Mouse (Mus musculus) midbrain, embryonic 13.5 days (tissue): ENCODE data around the gene Wee1. TPM values are rescaled to one million over a fixed set of nuclear protein-coding genes. Genes with fewer than 3 reads are reported as not detected.

Source experiments
- ATAC-seq: fragments of 200-750 bp; cut with Nextera tagmentation; 2 replicates; pipeline ENCODE4 v1.8.0; 2017; ENCODE audit warnings: mild to moderate bottlenecking, moderate TSS enrichment, moderate library complexity
- H3K27ac ChIP-seq: fragments of 300-500 bp; sonication (generic); 2 replicates; pipeline ENCODE4 v1.5.1; 2015; ENCODE audit warnings: inconsistent platforms, mild to moderate bottlenecking, moderate library complexity
- H3K27me3 ChIP-seq: fragments of 300-500 bp; sonication (generic); 2 replicates; pipeline ENCODE4 v1.6.1; 2015; ENCODE audit warnings: mild to moderate bottlenecking, inconsistent platforms
- H3K36me3 ChIP-seq: fragments of 300-500 bp; sonication (generic); 2 replicates; pipeline ENCODE4 v1.6.1; 2015; ENCODE audit warnings: mild to moderate bottlenecking, inconsistent platforms
- H3K4me1 ChIP-seq: fragments of 300-500 bp; sonication (generic); replicated peaks from 2 replicates; pipeline ENCODE4 v1.6.1; 2015; ENCODE audit warnings: inconsistent platforms
- H3K4me2 ChIP-seq: fragments of 300-500 bp; sonication (generic); replicated peaks from 2 replicates; pipeline ENCODE4 v1.6.1; 2015; ENCODE audit warnings: moderate library complexity, mild to moderate bottlenecking, inconsistent platforms
- H3K4me3 ChIP-seq: fragments of 300-500 bp; sonication (generic); replicated peaks from 2 replicates; pipeline ENCODE4 v1.5.1; 2015; ENCODE audit warnings: mild to moderate bottlenecking, inconsistent platforms
- H3K9ac ChIP-seq: fragments of 300-500 bp; sonication (generic); replicated peaks from 2 replicates; pipeline ENCODE4 v1.6.1; 2015; ENCODE audit warnings: mild to moderate bottlenecking, inconsistent platforms
- H3K9me3 ChIP-seq: fragments of 300-500 bp; sonication (generic); 2 replicates; pipeline ENCODE4 v1.6.1; 2016; ENCODE audit warnings: mild to moderate bottlenecking, inconsistent platforms
- WGBS: fragments of 180-500 bp; shearing (Covaris S2); methylation state at CpG from one replicate; pipeline ENCODE4 v1.1.7; 2015; 5-methylcytosine and 5-hydroxymethylcytosine counted together
- polyA plus RNA-seq: library from polyadenylated mRNA; unstranded; fragments of >200 nt; fragmentation: Nextera tagmentation; extraction: Ambion mirVana; gene quantifications from 2 replicates; pipeline ENCODE4 v1.2.1, GENCODE M21; 2015

Gene Wee1
- polyA plus RNA-seq = 7.3 and 9.8 TPM in 2 replicates

DNA sequence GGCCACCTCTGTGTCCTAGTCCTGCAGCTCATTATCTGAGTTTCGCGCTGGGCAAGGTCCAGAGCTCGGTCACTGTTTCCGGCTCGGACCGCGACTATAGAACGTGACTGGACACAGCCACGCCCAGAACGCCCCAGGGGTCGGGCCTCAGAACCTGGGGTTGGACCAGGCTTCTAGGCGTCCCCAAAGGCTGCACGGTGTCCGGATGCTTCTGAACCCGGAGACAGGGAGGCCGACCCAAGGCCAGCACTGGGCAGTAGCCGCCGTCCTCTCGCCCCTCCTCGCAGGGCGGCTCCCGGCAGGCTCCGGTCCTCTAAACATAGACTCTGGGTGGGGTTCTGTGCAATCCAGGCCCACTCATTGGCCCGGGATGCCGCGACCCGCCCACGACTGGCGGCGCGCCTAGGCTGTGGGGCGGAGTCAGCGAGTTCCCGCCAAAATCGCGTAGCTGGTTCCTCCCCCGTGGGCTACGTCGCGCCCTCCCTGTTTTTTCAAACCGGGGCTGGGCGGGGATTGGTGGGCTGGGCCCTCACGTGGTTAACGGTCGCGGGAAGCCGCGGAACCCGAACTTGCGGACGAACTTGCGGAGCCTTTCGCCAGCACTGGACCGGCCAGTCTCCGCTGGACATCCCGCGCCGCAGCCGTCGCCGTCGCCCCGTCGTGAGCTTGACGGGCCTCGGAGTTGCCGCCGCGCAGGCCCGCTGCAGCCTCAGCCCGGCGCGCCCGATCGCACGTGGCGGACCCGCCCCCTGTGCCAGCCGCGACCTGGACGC, at the start of gene Wee1:
Wee1 (plus strand) TSS at position 531 of the 773 bp plus-strand sequence.
- peaks cover 24% of the 10 kb centered on the region for H3K4me1 ChIP-seq
- no peaks in the 10 kb centered on the region for H3K27me3 ChIP-seq
- peak; percentile 98 for ATAC-seq
- no peaks in the 10 kb centered on the region for H3K9me3 ChIP-seq
- no peaks in the 10 kb centered on the region for H3K36me3 ChIP-seq
- peak within 1 kb of the TSS; percentile 84 for H3K9ac ChIP-seq
- peak within 1 kb of the TSS; percentile 90 for H3K4me3 ChIP-seq
- peak within 1 kb of the TSS; percentile 86 for H3K27ac ChIP-seq
- H3K4me2 ChIP-seq = peak within 1 kb of the TSS; percentile 78
- under 1% methylated on average over 80 of the region's 81 CpGs for WGBS

DNA sequence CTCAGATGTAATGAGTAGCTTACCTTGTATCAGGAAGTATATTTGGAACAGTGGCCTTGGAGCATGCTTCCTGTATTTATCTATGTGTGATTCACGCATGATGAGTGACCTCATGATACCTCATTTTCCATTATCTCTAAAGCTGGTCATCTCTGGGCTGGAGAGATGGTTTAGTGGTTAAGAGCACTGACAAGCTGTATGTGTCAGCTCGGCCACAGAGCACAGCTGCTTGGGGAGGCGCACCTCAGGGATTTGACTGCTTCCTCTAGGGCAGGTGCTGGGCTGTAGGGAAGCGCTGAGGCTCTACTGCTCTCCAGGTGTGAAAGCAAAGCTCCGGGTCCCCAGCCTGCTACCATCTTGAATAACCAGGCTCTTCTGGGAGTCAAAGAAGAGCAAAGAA, 43.7 kb upstream of the Wee1 start:
- H3K27me3 ChIP-seq = no peaks in the 10 kb centered on the region
- H3K4me3 ChIP-seq = no peak overlapping the region
- 0 out of 2 replicates have a peak, but pooled peaks cover under 1% of the 10 kb centered on the region for H3K4me1 ChIP-seq
- no peak overlapping the region for H3K27ac ChIP-seq
- H3K4me2 ChIP-seq = no peak overlapping the region
- no peak overlapping the region for H3K9ac ChIP-seq
- ATAC-seq = no peak
- H3K36me3 ChIP-seq = peaks cover 88% of the 10 kb centered on the region
- H3K9me3 ChIP-seq = no peaks in the 10 kb centered on the region; the same call in 1 of the 2 replicates
- WGBS = 97% methylated on average over 5 of the region's 5 CpGs

DNA sequence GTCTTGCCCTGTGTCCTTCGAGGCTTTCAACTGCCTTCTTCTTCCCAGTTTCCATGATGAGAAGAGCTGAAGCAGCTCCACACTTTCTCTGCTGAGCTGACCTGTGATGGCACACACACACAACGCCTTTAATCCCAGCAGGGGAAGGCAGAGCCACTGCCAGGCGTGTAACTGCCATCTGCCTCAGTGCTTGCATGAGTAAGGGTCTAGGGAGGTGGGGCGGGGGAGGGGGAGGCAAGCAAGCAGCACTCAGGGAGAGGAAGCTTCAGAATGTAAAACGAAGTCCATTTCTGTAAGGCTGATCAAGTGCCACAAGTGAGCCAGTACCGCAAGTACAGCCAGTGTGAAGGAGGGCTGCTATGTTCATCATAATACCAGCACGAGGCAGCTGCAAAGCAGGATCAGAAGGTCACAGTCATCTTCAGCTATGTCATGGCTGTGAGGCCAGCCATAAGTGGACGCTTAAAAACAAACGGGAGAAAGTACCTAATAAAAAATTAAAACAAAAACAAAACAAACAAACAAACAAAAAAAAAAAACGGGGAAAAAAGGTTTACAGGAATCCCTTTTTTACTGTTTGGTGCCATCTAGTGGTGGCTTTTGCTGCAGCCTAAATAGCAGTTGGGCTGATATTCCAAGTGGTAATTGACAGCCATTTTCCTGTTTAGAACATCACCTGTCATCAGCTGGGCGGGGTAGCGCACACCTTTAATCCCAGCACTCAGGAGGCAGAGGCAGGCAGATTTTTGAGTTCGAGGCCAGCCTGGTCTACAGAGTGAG, 38.3 kb upstream of the Wee1 start:
- WGBS = 65% methylated on average over 13 of the region's 13 CpGs
- no peaks in the 10 kb centered on the region for H3K27me3 ChIP-seq
- no peaks in the 10 kb centered on the region; the same call in 1 of the 2 replicates for H3K9me3 ChIP-seq
- H3K4me3 ChIP-seq = no peak overlapping the region
- H3K27ac ChIP-seq = peak overlapping the region; percentile 59
- H3K4me1 ChIP-seq = 0 out of 2 replicates have a peak, but pooled peaks cover 4% of the 10 kb centered on the region
- no peak overlapping the region for H3K9ac ChIP-seq
- H3K4me2 ChIP-seq = no peak overlapping the region
- peak; percentile 72 for ATAC-seq
- peaks cover 91% of the 10 kb centered on the region for H3K36me3 ChIP-seq

DNA sequence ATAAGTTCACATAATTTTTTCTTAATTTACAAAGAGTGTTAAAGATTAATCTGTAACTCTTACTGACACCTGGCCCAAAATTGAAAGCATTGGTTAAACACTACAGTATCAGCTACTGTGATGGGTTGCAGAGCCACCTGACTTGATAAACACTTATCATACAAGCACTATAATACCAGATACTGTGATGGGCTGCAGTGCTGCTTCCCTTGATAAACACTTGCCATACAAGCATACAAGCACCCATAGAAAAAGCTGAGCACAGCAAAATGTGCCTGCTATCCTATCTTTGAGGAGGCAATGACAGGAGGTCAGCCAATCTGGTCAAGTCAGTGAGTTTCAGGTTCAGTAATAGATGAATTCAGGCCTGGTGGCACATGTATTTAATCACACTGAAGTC, 36.6 kb upstream of the Wee1 start:
- no peaks in the 10 kb centered on the region for H3K27me3 ChIP-seq
- peaks cover 89% of the 10 kb centered on the region for H3K36me3 ChIP-seq
- no peak overlapping the region for H3K9ac ChIP-seq
- H3K4me1 ChIP-seq = 0 out of 2 replicates have a peak, but pooled peaks cover 4% of the 10 kb centered on the region
- no peak overlapping the region for H3K27ac ChIP-seq
- no peaks in the 10 kb centered on the region; the same call in 1 of the 2 replicates for H3K9me3 ChIP-seq
- ATAC-seq = no peak
- H3K4me2 ChIP-seq = no peak overlapping the region
- no peak overlapping the region for H3K4me3 ChIP-seq

DNA sequence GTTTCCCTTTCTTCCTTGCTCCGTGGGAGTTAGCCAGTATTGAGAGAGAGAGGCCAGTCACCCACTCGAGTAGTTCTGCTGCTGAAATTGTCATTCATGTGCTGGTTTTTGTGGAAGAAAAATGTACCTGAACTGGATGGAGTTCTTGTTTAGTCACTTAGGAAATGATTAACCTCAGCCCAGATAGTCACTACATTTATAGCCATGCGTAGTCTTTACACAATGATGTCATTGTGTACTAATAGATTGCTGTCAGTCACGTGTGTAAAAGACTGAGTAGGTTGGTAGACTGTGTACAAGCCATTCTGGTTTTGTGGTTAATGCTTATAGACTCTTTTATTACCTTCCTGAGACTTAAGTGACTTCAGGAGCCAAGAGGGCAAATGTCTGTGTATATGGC, 33.9 kb upstream of the Wee1 start:
- ATAC-seq = no peak
- WGBS = 90% methylated on average over 4 of the region's 4 CpGs

DNA sequence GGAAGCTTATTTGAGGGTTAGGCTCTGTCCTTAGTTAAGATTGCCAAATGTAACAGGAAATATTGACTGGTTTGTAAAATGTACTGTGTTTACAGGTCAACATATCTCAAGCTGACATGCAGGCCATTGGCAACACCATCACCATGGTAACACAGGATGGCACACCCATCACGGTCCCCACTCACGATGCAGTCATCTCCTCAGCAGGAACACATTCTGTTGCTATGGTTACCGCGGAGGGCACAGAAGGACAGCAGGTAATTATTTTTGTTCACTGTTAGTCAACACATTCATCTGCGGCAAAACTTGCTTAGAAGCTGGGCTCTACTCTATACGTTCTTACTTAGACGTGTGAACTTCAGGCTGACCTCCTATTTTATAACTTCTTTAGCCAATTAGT, 30.2 kb upstream of the Wee1 start:
- Histone ChIP-seq H3K9me3 (no peaks in the 10 kb centered on the region), H3K27me3 (no peaks in the 10 kb centered on the region), H3K4me1 (no peaks in the 10 kb centered on the region), H3K36me3 (peaks cover 87% of the 10 kb centered on the region), H3K4me3 (no peak overlapping the region), H3K27ac (no peak overlapping the region), H3K9ac (no peak overlapping the region), H3K4me2 (no peak overlapping the region)
- WGBS = 65% methylated on average over 7 of the region's 7 CpGs
- no peak for ATAC-seq

More for the DNA sequence above, 33.9 kb upstream of the Wee1 start:
- Histone ChIP-seq H3K9ac (no peak overlapping the region), H3K27ac (no peak overlapping the region), H3K36me3 (peaks cover 85% of the 10 kb centered on the region), H3K4me3 (no peak overlapping the region), H3K27me3 (no peaks in the 10 kb centered on the region), H3K9me3 (no peaks in the 10 kb centered on the region), H3K4me2 (no peak overlapping the region), H3K4me1 (0 out of 2 replicates have a peak, but pooled peaks cover 4% of the 10 kb centered on the region)

DNA sequence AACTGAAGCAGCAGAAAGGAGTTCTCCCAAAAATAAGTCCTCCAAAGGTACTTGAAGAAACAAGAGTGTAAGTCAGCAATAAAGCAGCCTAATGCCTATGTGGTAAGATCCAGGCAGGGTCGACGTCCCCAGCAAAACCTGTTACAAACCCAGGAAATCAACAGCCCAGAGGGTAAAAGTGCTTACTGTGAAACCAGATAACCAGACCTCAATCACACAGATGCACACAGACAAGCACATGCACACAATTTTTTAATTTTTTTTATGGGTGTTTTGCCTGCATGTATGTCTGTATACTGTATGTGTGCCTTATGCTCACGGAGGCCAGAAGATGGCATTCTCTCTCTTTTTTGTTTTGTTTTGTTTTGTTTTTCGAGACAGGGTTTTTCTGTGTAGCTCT, 25.5 kb upstream of the Wee1 start:
- H3K9ac ChIP-seq = no peak overlapping the region
- peaks cover 65% of the 10 kb centered on the region for H3K36me3 ChIP-seq
- H3K4me2 ChIP-seq = no peak overlapping the region
- H3K27ac ChIP-seq = no peak overlapping the region
- H3K4me1 ChIP-seq = no peaks in the 10 kb centered on the region
- 94% methylated on average over 4 of the region's 4 CpGs for WGBS
- no peak overlapping the region for H3K4me3 ChIP-seq
- H3K9me3 ChIP-seq = no peaks in the 10 kb centered on the region
- ATAC-seq = no peak
- H3K27me3 ChIP-seq = no peaks in the 10 kb centered on the region

DNA sequence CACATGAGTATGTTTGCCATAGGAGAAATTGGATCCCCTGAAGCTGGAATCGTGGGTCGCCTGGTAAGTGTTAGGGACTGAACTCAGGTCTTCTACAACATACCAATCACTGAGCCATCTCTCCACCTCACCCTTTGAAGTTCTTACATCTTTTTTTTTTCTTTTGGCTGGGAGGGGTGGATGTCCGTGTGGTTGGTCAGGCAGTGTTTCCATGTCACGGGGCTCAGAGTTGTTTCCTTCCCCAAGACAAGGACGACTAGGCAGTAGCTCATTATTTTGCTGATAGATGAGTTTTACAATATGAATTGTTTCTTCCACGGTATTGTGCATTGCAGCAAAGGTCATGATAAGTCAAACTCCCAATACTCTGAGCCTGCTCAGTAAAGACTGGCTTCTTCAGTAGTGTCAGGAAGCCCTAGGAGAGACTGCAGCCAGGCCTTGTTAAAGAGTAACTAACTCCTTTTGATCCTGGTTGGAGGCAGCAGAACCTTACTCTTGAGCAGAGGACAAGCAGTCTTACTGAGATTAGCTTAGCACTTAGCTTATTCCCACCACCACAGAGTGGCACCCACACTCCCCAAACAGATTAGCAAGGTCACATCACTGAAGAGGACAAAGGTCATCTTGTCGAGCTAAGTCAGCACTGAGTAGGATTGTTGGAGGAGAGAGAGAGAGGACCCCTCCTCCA, 24.6 kb upstream of the Wee1 start:
- Histone ChIP-seq H3K9ac (no peak overlapping the region), H3K27me3 (no peaks in the 10 kb centered on the region), H3K4me2 (no peak overlapping the region), H3K27ac (no peak overlapping the region), H3K4me3 (no peak overlapping the region), H3K36me3 (peaks cover 55% of the 10 kb centered on the region), H3K4me1 (no peaks in the 10 kb centered on the region), H3K9me3 (no peaks in the 10 kb centered on the region)
- ATAC-seq = no peak
- WGBS = 75% methylated on average over 7 of the region's 7 CpGs

DNA sequence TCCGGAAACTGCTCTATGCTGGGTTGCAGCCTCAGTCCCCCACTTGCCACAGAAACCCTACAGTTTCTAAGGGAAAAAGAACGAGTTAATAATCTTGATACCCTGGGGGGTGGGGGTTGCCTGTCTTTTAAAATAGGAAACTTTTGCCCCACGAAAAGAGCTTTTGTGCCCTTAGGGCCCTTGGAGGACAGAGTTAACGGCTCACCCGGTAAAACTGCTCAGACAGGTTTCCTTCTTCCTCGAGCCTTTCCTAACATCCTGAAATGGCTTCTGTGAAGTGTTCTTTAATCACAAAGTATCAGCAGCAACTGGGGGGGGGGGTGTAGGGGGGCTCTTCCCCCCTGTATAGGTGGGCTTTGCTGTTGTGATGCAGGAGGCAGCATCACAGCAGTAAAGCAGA, 21.0 kb upstream of the Wee1 start:
- H3K27ac ChIP-seq = no peak overlapping the region
- no peaks in the 10 kb centered on the region for H3K4me1 ChIP-seq
- no peaks in the 10 kb centered on the region for H3K27me3 ChIP-seq
- H3K4me2 ChIP-seq = no peak overlapping the region
- WGBS = 54% methylated on average over 6 of the region's 6 CpGs
- H3K4me3 ChIP-seq = no peak overlapping the region
- no peak overlapping the region for H3K9ac ChIP-seq
- ATAC-seq = no peak
- H3K9me3 ChIP-seq = no peaks in the 10 kb centered on the region
- peaks cover 21% of the 10 kb centered on the region for H3K36me3 ChIP-seq

DNA sequence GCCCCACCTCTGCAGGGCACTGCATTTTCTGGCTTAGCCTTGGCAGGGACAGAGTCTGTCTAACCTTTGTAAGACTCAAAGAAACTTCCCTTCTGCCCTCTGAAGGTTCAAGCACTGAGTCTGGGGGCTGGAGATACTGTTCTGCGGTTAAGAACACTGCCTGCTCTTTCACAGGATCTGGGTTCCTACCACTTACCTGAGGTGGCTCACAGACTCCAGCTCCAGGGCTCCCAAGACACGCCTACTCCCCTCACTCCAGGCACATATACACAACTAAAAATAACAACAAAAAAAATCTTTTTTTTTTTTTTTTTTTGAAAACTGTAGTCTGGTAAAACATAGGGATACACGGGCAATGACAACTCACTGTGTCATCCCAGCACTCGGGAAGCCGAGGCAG, 20.6 kb upstream of the Wee1 start:
- Histone ChIP-seq H3K27me3 (no peaks in the 10 kb centered on the region), H3K4me2 (no peak overlapping the region), H3K36me3 (peaks cover 17% of the 10 kb centered on the region), H3K27ac (no peak overlapping the region), H3K4me3 (no peak overlapping the region), H3K9ac (no peak overlapping the region), H3K9me3 (no peaks in the 10 kb centered on the region), H3K4me1 (no peaks in the 10 kb centered on the region)
- WGBS = 80% methylated on average over 5 of the region's 5 CpGs
- no peak for ATAC-seq

DNA sequence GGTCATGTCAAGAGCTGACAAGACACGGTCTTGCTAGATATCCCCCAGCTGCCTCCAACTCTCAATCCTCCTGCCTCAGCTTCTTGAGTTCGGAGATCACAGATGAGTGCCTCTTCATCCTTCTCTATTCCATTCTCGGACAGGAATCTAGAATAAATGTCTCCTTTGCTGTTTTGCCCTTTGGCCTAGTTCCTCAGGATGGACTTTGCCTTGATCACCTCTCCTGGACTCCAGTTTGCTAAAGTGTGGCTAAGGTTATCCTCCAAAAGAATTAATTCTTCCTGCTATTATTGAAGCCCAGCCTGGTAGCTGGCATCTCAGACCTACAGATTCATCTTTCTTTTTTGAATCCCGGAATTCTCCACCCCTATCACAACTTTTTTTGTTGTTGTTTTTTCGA, 16.8 kb upstream of the Wee1 start:
- H3K36me3 ChIP-seq = no peaks in the 10 kb centered on the region
- peaks cover 6% of the 10 kb centered on the region for H3K4me1 ChIP-seq
- H3K27me3 ChIP-seq = no peaks in the 10 kb centered on the region
- ATAC-seq = no peak
- H3K9ac ChIP-seq = no peak overlapping the region
- H3K27ac ChIP-seq = no peak overlapping the region
- no peak overlapping the region for H3K4me2 ChIP-seq
- no peak overlapping the region for H3K4me3 ChIP-seq
- 84% methylated on average over 5 of the region's 5 CpGs for WGBS
- H3K9me3 ChIP-seq = no peaks in the 10 kb centered on the region

DNA sequence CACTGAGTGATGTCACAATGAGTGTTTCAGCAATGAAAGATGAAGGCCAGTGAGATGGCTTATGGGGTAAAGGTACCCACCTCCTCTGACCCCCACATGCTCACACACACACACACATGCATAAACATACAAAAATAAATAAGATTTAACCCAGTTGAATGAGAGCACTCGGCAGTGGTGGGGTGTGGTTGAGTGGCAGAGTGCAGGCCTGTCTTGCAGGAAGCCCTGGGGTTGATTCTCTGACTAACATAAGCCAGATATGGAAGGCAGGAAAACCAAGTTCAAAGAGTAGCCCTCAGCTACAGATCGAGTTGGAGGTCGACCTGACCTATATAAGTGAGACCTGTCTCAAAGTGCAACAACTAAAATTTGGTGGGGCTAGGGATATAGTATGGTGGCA, 15.2 kb upstream of the Wee1 start:
- Histone ChIP-seq H3K4me1 (peaks cover 6% of the 10 kb centered on the region), H3K4me2 (no peak overlapping the region), H3K36me3 (no peaks in the 10 kb centered on the region), H3K4me3 (no peak overlapping the region), H3K9me3 (no peaks in the 10 kb centered on the region), H3K9ac (no peak overlapping the region), H3K27me3 (no peaks in the 10 kb centered on the region), H3K27ac (no peak overlapping the region)
- no peak for ATAC-seq
- 84% methylated on average over 3 of the region's 3 CpGs for WGBS
